Mouse (Mus musculus): ENCODE results near the gene Nifk. TPM values are rescaled to one million over a fixed set of nuclear protein-coding genes. Genes with fewer than 3 reads are reported as not detected.

Gene Nifk
- 0.90 and 8.8 TPM in 2 replicates for polyA plus RNA-seq (2012; ENCODE audit: insufficient read depth, low replicate concordance)

DNA sequence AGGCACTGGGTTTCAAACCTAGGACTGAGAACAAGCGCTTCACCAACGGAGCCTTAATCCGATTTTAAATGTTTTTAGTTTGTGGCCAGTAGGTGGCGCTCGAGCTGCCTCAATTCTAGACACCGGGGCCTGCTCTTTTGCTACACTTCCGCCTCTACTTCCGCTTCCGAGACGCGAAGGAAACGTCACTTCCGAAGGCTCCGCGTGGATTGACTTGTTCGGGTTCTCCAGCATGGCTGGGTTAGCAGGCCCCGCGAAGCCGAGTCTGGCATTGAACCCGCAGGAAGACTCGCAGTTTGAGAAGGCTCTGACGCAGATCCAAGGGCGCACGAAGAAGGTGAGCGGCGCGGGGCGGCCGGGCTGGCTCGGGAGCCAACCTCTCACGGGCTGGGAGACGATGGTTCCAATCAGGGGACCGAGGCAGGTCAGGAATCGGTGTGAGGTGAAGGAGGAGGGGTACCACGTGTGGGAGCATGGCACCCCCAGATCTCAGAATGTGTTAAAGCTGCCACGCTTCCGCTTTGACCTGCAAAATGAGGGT, at the start of gene Nifk:
Gene Nifk, plus strand, starts transcription at position 179 of the 541 bp plus-strand sequence.
- peaks cover 30% of the 10 kb centered on the region for H3K36me3 ChIP-seq (replicated peaks; ENCODE audit: low read length)
- H3K27me3 ChIP-seq (replicated peaks): peaks cover 2% of the 10 kb centered on the region
- no peak for TF ChIP-seq GATA1 (IDR thresholded peaks at IDR 0.05; ENCODE audit: borderline replicate concordance, low read length)
- TF ChIP-seq FLI1 (IDR thresholded peaks at IDR 0.05; ENCODE audit: low read length): peak; percentile 66; the same call in 1 of the 2 replicates
- H3K4me1 ChIP-seq: peaks cover 62% of the 10 kb centered on the region
- no peaks in the 10 kb centered on the region for H3K9me3 ChIP-seq
- H3K4me3 ChIP-seq (replicated peaks): peak within 1 kb of the TSS; percentile 100

DNA sequence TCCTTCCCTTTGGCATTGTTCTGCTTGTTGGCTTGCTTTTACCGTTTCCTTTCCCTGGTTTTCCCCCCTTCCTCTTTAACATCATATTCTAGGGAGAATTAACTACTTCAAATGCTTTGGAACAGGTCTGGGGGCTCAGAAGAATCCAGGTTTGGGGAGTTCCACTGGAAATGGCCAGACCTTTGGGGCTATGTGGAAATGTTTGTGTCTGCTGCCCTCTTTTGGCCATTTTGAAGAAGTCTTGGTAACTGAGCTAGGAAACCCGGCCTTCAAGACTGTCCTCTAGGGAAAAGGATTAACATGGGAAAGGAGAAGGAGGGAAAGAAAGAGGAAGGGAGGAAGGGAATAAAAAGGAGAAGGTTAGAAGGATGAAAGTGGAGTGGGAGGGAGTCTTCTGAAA, 46.5 kb upstream of the Nifk start:
- H3K36me3 ChIP-seq (replicated peaks; ENCODE audit: low read length): no peaks in the 10 kb centered on the region
- H3K4me3 ChIP-seq (replicated peaks): no peak overlapping the region
- TF ChIP-seq FLI1 (IDR thresholded peaks at IDR 0.05; ENCODE audit: low read length) (no peak), GATA1 (IDR thresholded peaks at IDR 0.05; ENCODE audit: borderline replicate concordance, low read length) (no peak)
- H3K9me3 ChIP-seq: no peaks in the 10 kb centered on the region
- no peaks in the 10 kb centered on the region for H3K4me1 ChIP-seq
- no peaks in the 10 kb centered on the region for H3K27me3 ChIP-seq (replicated peaks)

DNA sequence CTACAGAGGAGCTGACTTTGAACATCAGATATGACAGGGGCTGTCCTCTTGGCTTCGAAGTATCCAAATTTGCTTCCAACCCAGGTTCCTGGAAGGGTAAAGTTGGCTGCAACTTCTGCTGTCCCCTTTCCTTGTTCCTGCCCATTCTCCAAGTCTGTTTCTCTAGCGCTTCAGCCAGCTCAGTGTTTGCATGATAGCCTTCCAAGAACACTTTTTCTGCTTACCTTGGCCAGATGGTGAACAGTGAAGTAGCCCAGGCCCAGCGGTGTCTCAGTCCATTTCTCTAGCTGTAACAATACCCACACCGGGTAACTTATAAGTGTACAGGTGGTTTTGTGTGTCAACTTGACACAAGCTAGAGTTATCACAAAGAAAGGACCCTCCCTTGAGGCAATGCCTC, 29.3 kb upstream of the Nifk start:
- no peaks in the 10 kb centered on the region for H3K27me3 ChIP-seq (replicated peaks)
- peaks cover 34% of the 10 kb centered on the region for H3K36me3 ChIP-seq (replicated peaks; ENCODE audit: low read length)
- peaks cover 17% of the 10 kb centered on the region for H3K4me1 ChIP-seq
- no peak overlapping the region for H3K4me3 ChIP-seq (replicated peaks)
- TF ChIP-seq GATA1 (IDR thresholded peaks at IDR 0.05; ENCODE audit: borderline replicate concordance, low read length) (no peak), FLI1 (IDR thresholded peaks at IDR 0.05; ENCODE audit: low read length) (no peak)
- no peaks in the 10 kb centered on the region for H3K9me3 ChIP-seq

DNA sequence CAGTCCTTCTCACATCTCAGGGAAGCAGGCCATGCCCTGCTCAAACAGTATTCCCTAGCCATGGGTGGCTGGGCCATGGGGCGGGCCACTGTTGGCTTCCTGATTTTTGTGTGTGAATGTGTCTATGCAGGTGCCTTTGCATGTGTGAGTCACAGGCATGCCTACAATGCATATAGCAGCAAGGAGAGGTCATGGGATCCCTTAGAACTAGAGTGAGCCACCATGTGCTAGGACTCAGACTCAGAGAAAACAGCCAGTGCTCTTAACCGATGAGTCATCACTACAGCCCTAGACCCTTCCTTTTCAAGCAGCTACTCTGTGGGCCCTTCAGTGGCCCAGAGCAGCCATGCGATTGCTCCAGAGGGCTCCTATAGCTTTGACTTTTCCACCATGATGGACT, 27.4 kb upstream of the Nifk start:
- no peak overlapping the region for H3K4me3 ChIP-seq (replicated peaks)
- H3K4me1 ChIP-seq: peaks cover 14% of the 10 kb centered on the region
- H3K9me3 ChIP-seq: no peaks in the 10 kb centered on the region
- no peaks in the 10 kb centered on the region for H3K27me3 ChIP-seq (replicated peaks)
- peaks cover 53% of the 10 kb centered on the region for H3K36me3 ChIP-seq (replicated peaks; ENCODE audit: low read length)
- TF ChIP-seq GATA1 (IDR thresholded peaks at IDR 0.05; ENCODE audit: borderline replicate concordance, low read length): no peak

DNA sequence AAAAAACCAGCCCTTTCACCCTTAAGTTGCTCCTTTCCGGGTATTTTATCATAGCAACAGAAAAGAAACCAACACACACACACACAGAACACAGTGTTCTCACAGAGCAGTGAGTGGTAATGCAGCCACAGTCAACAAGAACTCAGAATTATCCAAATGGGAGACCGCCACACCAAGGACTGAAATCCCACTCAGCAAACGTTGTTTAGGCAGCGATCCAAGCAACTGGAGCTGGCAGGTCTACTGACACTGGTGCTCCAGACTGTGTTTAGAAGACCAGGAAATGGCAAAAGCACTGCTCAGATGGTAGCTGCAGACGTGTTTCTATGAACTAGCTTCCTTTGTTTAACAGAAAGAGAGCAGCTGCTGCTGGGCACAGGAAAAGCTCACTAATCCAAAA, 26.8 kb upstream of the Nifk start:
- Histone ChIP-seq H3K4me3 (replicated peaks) (no peak overlapping the region), H3K27me3 (replicated peaks) (no peaks in the 10 kb centered on the region), H3K36me3 (replicated peaks; ENCODE audit: low read length) (peaks cover 59% of the 10 kb centered on the region), H3K4me1 (peaks cover 14% of the 10 kb centered on the region), H3K9me3 (no peaks in the 10 kb centered on the region)
- TF ChIP-seq GATA1 (IDR thresholded peaks at IDR 0.05; ENCODE audit: borderline replicate concordance, low read length): no peak
- TF ChIP-seq FLI1 (IDR thresholded peaks at IDR 0.05; ENCODE audit: low read length): no peak

DNA sequence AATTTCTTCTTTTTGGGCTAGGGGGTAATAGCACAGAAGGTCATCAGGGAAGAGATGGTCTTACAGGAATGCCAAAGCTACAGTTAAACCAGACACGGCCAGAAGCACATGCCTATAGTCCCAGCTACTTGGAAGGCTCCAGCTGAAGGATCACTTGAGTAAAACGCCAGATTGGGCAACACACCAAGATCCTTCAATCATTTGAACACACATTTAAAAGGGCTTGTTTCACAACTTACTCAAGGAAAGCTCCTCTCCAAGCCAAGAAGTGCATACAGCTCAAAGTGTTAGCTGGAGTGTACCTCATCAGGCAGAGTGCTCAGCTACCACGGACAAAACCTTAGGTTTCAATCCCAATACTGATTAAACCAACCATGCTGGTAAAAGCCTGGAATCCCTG, 25.0 kb upstream of the Nifk start:
- H3K4me3 ChIP-seq (replicated peaks): no peak overlapping the region
- peaks cover 14% of the 10 kb centered on the region for H3K4me1 ChIP-seq
- no peaks in the 10 kb centered on the region for H3K27me3 ChIP-seq (replicated peaks)
- H3K9me3 ChIP-seq: no peaks in the 10 kb centered on the region
- TF ChIP-seq GATA1 (IDR thresholded peaks at IDR 0.05; ENCODE audit: borderline replicate concordance, low read length): no peak
- no peak for TF ChIP-seq FLI1 (IDR thresholded peaks at IDR 0.05; ENCODE audit: low read length)
- H3K36me3 ChIP-seq (replicated peaks; ENCODE audit: low read length): peaks cover 78% of the 10 kb centered on the region

DNA sequence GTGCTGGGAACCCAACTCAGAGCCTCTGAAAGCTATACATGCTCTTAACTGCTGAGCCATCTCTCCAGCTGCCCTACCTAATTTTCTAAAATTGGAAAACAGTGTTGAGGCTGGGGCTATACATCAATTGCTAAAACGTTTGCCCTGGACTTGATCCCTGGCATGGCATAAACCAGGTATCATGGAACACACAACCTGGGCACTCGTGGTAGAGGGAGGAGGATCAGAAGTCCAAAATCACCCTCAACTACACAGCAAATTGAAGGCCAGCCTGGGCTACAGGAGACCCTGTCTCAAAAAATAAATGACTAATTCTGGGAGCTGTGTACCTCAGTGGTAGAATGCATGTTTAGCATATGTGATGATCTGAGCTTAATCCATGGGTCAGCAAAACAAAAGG, 23.9 kb upstream of the Nifk start:
- H3K9me3 ChIP-seq: no peaks in the 10 kb centered on the region
- TF ChIP-seq FLI1 (IDR thresholded peaks at IDR 0.05; ENCODE audit: low read length): no peak
- no peak overlapping the region for H3K4me3 ChIP-seq (replicated peaks)
- H3K36me3 ChIP-seq (replicated peaks; ENCODE audit: low read length): peaks cover 88% of the 10 kb centered on the region
- H3K4me1 ChIP-seq: peaks cover 13% of the 10 kb centered on the region
- H3K27me3 ChIP-seq (replicated peaks): no peaks in the 10 kb centered on the region

DNA sequence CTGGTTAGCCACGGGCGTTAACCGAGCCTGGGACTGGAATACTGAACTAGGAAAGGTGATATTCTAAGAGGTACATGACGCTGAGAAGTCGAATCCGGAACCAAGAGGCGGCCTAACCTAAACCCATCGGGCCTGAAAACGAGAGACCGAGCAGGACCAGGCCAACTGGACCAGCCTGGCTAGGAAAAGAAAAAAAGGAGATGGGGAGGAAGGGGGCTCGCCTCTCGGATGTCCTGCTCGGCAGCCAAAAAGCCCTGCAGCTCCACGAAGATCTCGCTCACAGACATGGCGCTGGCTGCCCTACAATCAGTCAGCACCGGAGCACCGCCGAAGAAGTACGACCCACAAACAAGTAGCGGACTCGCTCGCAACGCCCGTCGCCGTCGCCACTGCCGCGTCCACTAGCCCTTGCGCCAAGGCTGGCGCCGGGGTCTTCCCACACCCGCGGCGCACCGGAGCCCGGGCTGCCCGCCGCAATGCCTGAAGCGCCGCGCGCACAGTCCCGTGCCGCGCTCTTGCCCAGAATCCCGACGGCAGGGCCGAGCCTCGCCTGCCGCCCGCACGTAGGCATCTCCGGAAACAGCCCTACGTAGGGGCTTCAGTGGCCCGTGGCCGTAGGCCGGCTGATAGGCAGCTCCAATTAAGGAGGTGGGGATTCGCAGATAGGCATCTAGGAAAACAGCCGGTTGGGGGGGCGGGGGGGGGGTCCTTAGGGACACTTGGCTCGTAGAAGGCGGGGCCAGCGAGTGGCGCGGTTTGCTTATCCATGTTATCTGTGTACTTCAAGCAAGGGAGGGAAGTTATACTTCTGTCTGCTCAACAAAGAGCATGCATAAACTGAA, 10.6 kb upstream of the Nifk start:
- TF ChIP-seq GATA1 (IDR thresholded peaks at IDR 0.05; ENCODE audit: borderline replicate concordance, low read length): no peak
- TF ChIP-seq FLI1 (IDR thresholded peaks at IDR 0.05; ENCODE audit: low read length): no peak
- peaks cover 12% of the 10 kb centered on the region for H3K4me1 ChIP-seq
- peaks cover 2% of the 10 kb centered on the region for H3K27me3 ChIP-seq (replicated peaks)
- peak overlapping the region; percentile 94 for H3K4me3 ChIP-seq (replicated peaks)
- H3K36me3 ChIP-seq (replicated peaks; ENCODE audit: low read length): peaks cover 23% of the 10 kb centered on the region
- H3K9me3 ChIP-seq: no peaks in the 10 kb centered on the region

DNA sequence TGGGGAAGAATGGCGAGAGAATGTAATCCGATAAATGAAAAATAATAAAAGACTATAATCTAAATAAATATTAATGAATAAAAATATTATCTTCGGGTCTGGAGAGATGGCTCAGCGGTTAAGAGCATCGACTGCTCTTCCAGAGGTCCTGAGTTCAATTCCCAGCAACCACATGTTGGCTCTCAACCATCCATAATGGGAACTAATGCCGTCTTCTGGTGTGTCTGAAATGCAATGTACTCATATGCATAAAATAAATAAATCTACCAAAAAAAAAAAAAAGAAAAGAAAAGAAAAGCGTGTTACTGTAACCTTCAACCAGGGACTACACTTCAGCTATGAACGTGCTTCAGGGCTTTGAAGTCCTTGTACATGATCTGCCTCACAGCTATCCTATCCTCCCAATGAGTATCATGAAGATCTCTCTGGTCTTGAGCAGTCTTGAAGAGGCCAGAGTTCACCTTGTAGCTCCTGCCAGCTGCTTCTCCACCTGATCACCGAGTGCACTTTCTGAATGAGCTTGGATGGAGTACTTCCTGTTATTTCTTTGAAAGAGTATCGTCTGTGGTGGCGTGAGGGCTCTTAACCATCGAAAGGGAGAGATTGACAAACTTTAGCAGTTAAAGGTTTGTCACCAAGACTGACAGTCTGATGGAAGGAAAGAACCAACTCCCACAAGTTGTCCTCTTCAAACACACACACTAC, 9.9 kb upstream of the Nifk start, which contains the start of gene Tsn:
Gene Tsn, minus strand, starts transcription at position 118 of the 705 bp plus-strand sequence.
- H3K27me3 ChIP-seq (replicated peaks): peaks cover 2% of the 10 kb centered on the region
- peaks cover 12% of the 10 kb centered on the region for H3K4me1 ChIP-seq
- H3K36me3 ChIP-seq (replicated peaks; ENCODE audit: low read length): peaks cover 17% of the 10 kb centered on the region
- H3K9me3 ChIP-seq: no peaks in the 10 kb centered on the region
- peak within 1 kb of the TSS; percentile 94 for H3K4me3 ChIP-seq (replicated peaks)
- no peak for TF ChIP-seq GATA1 (IDR thresholded peaks at IDR 0.05; ENCODE audit: borderline replicate concordance, low read length)
- no peak for TF ChIP-seq FLI1 (IDR thresholded peaks at IDR 0.05; ENCODE audit: low read length)

DNA sequence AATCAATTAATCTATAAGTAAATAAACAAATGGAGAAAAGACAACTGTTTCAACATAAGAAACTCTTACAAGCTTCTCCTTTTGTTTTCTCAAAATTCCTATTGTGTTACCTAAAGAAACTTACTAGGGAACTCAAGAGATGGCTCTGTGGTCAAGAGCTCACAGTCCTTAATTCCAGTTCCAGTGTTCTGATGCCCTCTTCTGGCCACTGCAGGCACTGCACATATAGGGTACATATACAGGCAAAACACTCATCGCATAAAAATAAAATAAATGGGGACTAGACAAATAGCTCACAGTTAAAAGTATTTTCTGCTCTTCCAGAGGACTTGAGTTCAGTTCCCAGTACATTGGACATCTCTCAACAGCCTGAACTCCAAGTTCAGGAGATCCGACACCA, 943 bp upstream of the Nifk start:
- Histone ChIP-seq H3K9me3 (no peaks in the 10 kb centered on the region), H3K27me3 (replicated peaks) (peaks cover 2% of the 10 kb centered on the region), H3K36me3 (replicated peaks; ENCODE audit: low read length) (peaks cover 23% of the 10 kb centered on the region), H3K4me3 (replicated peaks) (no peak overlapping the region), H3K4me1 (peaks cover 59% of the 10 kb centered on the region)
- TF ChIP-seq GATA1 (IDR thresholded peaks at IDR 0.05; ENCODE audit: borderline replicate concordance, low read length): no peak
- TF ChIP-seq FLI1 (IDR thresholded peaks at IDR 0.05; ENCODE audit: low read length): no peak
